Mouse (Mus musculus) hindbrain, postnatal 0 days (tissue): ENCODE results near the gene Ptpn1. TPM values are rescaled to one million over a fixed set of nuclear protein-coding genes. Genes with fewer than 3 reads are reported as not detected.

Experiments used
- ATAC-seq: fragments of 200-750 bp; cut with Nextera tagmentation; 2 replicates; pipeline ENCODE4 v1.8.0; 2017; ENCODE audit warnings: mild to moderate bottlenecking, moderate TSS enrichment, moderate library complexity
- DNase-seq: peaks from one replicate; pipeline ENCODE4 v3.0.0-alpha.2; 2015; ENCODE audit warnings: low spot score
- H3K27ac ChIP-seq: fragments of 300-500 bp; sonication (generic); 2 replicates; pipeline ENCODE4 v1.5.1; 2014; ENCODE audit warnings: mild to moderate bottlenecking
- H3K27me3 ChIP-seq: fragments of 300-500 bp; sonication (generic); 2 replicates; pipeline ENCODE4 v1.6.1; 2014; ENCODE audit warnings: low read length, mixed read lengths; ENCODE audit not compliant: insufficient read depth
- H3K36me3 ChIP-seq: fragments of 300-500 bp; sonication (generic); 2 replicates; pipeline ENCODE4 v1.6.1; 2014; ENCODE audit warnings: low read length, mixed read lengths; ENCODE audit not compliant: insufficient read depth
- H3K4me1 ChIP-seq: fragments of 300-500 bp; sonication (generic); 2 replicates; pipeline ENCODE4 v1.6.1; 2014; ENCODE audit warnings: antibody characterized with exemption, low read length, mixed read lengths; ENCODE audit not compliant: insufficient read depth
- H3K4me2 ChIP-seq: fragments of 300-500 bp; sonication (generic); 2 replicates; pipeline ENCODE4 v1.6.1; 2014; ENCODE audit warnings: low read depth, mild to moderate bottlenecking, low read length, moderate library complexity, mixed read lengths
- H3K4me3 ChIP-seq: fragments of 300-500 bp; sonication (generic); 2 replicates; pipeline ENCODE4 v1.5.1; 2014; ENCODE audit warnings: low read length
- H3K9ac ChIP-seq: fragments of 300-500 bp; sonication (generic); replicated peaks from 2 replicates; pipeline ENCODE4 v1.6.1; 2014; ENCODE audit warnings: mild to moderate bottlenecking, low read length, moderate library complexity, mixed read lengths
- H3K9me3 ChIP-seq: fragments of 300-500 bp; sonication (generic); 2 replicates; pipeline ENCODE4 v1.6.1; 2016; ENCODE audit warnings: low read length, mixed read lengths
- CTCF ChIP-seq: IDR thresholded peaks from 2 replicates; pipeline ENCODE4 v1.5.1; 2016; ENCODE audit warnings: antibody characterized with exemption, control low read depth, low read depth
- WGBS: fragments of 180-500 bp; shearing (Covaris S2); extraction: QIAGEN DNeasy Blood & Tissue Kit; methylation state at CpG from one replicate; pipeline ENCODE4 v1.1.7; 2014; 5-methylcytosine and 5-hydroxymethylcytosine counted together
- polyA plus RNA-seq: library from polyadenylated mRNA; unstranded; fragments of >200 nt; fragmentation: Nextera tagmentation; extraction: Ambion mirVana; gene quantifications from 2 replicates; pipeline ENCODE4 v1.2.1, GENCODE M21; 2015
- total RNA-seq: library from RNA; depleted of rRNA; stranded (reverse); fragments of >200 nt; gene quantifications from 2 replicates; pipeline ENCODE4 v1.2.3, GENCODE M21; 2014; rRNA removed

Gene Ptpn1
- total RNA-seq (35.7 and 39.2 TPM in 2 replicates), polyA plus RNA-seq (60.0 and 60.1 TPM in 2 replicates)

DNA sequence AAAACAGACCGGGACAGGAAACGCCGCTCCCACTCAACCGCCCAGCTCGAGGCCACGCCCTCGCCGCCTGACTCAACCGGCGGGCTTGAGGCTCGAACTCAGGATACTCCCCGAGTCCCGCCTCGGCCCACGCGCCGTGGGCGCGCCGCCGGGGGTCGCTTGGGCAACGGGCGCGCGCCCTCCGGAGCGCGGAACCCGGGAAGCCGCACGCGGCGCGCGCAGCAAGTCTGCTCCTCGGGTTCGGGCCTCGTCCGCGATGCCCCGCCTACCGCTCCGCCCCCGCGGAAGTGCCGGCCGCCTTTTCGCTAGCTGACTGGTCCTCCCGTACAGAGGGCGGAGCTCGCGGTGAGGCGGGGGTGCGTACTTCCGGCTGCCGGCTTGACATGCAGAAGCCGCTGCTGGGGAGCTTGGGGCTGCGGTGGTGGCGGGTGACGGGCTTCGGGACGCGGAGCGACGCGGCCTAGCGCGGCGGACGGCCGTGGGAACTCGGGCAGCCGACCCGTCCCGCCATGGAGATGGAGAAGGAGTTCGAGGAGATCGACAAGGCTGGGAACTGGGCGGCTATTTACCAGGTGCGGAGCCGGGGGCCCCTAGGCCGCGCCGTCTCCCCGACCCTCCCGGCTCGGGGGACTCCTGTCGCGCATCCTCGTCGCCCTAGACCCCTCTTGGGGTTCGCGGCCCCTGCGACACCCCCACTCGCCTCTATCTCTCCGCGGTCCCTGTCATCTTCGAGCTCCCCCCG, at the start of gene Ptpn1:
Gene Ptpn1, plus strand, starts transcription at position 73 of the 742 bp plus-strand sequence.
- H3K36me3 ChIP-seq, result no peaks in the 10 kb centered on the region
- peak within 1 kb of the TSS; percentile 91 for H3K9ac ChIP-seq
- no peaks in the 10 kb centered on the region for H3K27me3 ChIP-seq
- no peaks in the 10 kb centered on the region for H3K9me3 ChIP-seq
- peak; percentile 96 for ATAC-seq
- TF ChIP-seq CTCF, result no peak
- peak within 1 kb of the TSS; percentile 82 for H3K27ac ChIP-seq
- DNase-seq, result peak; percentile 97
- peaks cover 16% of the 10 kb centered on the region for H3K4me1 ChIP-seq
- H3K4me3 ChIP-seq, result peak within 1 kb of the TSS; percentile 92
- under 1% methylated on average over 74 of the region's 99 CpGs for WGBS
- peak within 1 kb of the TSS; percentile 86 for H3K4me2 ChIP-seq

DNA sequence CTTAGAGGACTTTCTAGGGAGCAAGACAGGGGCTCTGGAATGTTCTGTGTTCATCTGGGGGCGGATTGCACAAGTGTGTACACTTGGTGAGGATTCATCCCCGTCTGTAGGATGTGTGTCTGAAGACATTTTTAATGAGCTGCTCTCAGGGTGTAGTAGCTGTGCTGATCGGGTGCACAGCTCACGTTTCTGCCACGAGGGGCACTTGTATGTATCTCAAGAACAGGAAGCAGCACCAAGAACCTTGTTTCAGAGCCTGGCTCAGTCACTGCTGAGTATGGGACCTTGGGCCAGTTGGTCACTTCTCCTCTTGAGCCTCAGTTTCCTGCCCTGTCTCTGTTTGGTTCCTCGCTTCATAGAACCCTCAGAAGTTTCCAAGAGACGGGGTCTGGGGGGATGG, 45.4 kb upstream of the Ptpn1 start:
- H3K9ac ChIP-seq, result no peak overlapping the region
- no peak for TF ChIP-seq CTCF
- H3K36me3 ChIP-seq, result no peaks in the 10 kb centered on the region
- ATAC-seq (no peak), DNase-seq (no peak)
- WGBS, result 75% methylated on average over 7 of the region's 7 CpGs
- H3K4me3 ChIP-seq, result no peak overlapping the region
- H3K27ac ChIP-seq, result no peak overlapping the region
- H3K27me3 ChIP-seq, result no peaks in the 10 kb centered on the region
- no peaks in the 10 kb centered on the region for H3K9me3 ChIP-seq
- H3K4me1 ChIP-seq, result no peaks in the 10 kb centered on the region
- H3K4me2 ChIP-seq, result no peak overlapping the region

DNA sequence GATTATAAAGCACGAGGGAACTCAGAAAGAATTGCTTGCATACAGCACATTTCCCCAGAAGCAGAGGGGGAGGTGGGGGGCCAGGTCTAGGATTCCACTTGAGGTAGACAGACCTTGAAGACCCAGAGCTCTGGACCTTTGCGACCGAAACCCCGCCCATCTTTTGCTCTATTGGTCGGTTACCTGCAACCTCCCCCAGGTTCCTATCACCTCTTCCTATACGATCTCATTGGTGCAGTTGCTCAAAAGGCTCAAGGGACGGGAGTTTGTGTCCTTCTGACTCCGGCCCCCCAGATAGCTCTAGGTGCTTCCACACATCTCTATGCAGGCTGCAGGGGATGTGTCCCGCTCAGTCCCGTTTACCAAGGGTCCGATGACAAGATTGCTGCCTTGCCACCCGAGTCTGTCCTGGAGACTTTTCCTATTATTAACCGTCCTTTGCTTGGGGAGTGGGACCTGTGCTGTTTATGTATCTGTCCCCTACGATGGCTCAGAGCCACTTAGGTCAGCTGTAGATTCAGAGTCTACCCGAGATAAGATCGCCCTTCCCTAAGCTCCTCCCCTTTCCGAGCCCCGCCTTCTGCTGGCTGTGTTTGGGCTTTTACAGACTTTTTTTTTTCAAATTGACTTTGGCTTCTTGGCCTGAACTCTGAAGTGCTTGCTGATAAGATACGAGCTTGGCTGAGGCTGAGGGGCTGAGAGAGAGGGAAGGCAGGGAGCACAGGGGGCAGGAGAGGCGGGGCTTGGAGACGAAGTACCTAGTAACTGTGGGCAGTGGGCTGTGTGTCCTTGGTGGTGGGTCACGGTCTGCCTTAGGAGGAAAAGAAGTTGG, 44.1 kb upstream of the Ptpn1 start:
- DNase-seq (no peak), ATAC-seq (no peak)
- Histone ChIP-seq H3K27ac (no peak overlapping the region), H3K36me3 (no peaks in the 10 kb centered on the region), H3K9me3 (no peaks in the 10 kb centered on the region), H3K4me3 (peak overlapping the region; percentile 26), H3K4me2 (peak overlapping the region; percentile 51), H3K9ac (no peak overlapping the region), H3K4me1 (no peaks in the 10 kb centered on the region), H3K27me3 (no peaks in the 10 kb centered on the region)
- 10% methylated on average over 22 of the region's 22 CpGs for WGBS
- no peak for TF ChIP-seq CTCF

DNA sequence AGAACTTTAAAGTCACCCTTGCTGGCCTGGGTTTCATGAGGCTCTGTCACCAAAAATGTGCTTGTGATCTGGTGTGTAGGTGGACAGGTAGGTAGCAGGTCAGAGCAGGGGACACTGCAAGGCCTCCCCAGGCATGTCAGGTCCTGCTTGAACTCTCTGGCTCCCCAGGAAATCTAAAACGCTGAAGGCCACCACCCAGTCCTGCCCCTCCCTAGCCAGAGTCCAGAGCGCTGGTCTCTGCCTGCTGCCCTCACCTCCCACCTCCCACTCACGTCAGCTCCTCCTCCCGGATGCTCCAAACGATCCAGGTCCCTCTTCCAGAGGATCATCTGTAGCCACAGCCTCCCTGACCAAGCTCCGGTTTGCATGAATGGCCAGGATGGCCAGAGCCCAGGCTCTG, 43.0 kb upstream of the Ptpn1 start:
- no peaks in the 10 kb centered on the region for H3K9me3 ChIP-seq
- DNase-seq (no peak), ATAC-seq (no peak)
- no peaks in the 10 kb centered on the region for H3K27me3 ChIP-seq
- no peak overlapping the region for H3K4me2 ChIP-seq
- H3K9ac ChIP-seq, result no peak overlapping the region
- no peak overlapping the region for H3K4me3 ChIP-seq
- no peak for TF ChIP-seq CTCF
- H3K4me1 ChIP-seq, result no peaks in the 10 kb centered on the region
- H3K27ac ChIP-seq, result no peak overlapping the region
- no peaks in the 10 kb centered on the region for H3K36me3 ChIP-seq
- WGBS, result 68% methylated on average over 6 of the region's 6 CpGs

DNA sequence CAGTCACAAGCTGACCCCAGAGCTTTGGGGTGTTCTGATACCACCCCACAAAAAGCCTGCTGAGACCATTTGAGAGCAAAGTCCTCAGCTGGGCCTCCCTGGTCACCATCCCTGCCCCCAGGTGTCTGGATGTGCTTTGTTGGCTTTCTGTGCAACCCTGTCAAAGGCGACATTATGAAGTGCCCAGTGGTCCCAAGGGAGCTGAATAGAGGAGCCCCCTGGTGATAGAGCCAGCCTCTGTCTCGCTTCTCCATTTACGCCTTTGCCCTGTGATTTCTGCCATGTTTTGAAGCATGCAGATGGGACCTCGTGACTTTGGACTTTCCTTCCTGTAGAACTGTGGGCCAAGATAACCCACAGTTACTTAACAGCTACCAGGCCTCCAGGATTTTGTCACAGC, 42.0 kb upstream of the Ptpn1 start:
- no peak for ATAC-seq
- no peak overlapping the region for H3K4me3 ChIP-seq
- no peaks in the 10 kb centered on the region for H3K36me3 ChIP-seq
- 62% methylated on average over 4 of the region's 4 CpGs for WGBS
- no peaks in the 10 kb centered on the region for H3K4me1 ChIP-seq
- no peak overlapping the region for H3K4me2 ChIP-seq
- no peak for DNase-seq
- TF ChIP-seq CTCF, result no peak
- H3K9me3 ChIP-seq, result no peaks in the 10 kb centered on the region
- no peaks in the 10 kb centered on the region for H3K27me3 ChIP-seq
- no peak overlapping the region for H3K9ac ChIP-seq
- no peak overlapping the region for H3K27ac ChIP-seq

DNA sequence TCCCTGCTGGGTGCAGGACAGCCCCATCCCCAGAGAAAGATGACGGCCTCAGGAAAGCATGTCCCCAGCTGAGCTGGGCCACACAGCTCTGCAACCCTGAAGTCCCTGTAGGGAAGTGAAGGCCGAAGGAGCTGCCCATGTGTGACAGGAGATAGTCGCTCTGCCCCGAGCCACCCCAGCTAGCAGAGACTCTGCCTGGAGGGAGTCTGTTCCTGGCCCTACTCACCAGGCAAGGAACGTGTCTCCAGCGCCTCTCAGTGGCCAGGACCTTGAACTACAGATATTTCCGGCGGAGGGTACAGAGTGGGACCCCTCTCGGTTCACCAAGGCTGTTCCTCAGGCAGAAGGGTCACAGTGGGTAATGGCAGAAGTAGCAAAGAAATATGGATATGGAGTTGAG, 39.9 kb upstream of the Ptpn1 start:
- Histone ChIP-seq H3K36me3 (no peaks in the 10 kb centered on the region), H3K9me3 (no peaks in the 10 kb centered on the region), H3K27ac (no peak overlapping the region), H3K4me1 (no peaks in the 10 kb centered on the region), H3K4me3 (no peak overlapping the region), H3K4me2 (no peak overlapping the region), H3K27me3 (0 out of 2 replicates have a peak, but pooled peaks cover 4% of the 10 kb centered on the region), H3K9ac (no peak overlapping the region)
- peak; percentile 76 for TF ChIP-seq CTCF
- ATAC-seq (no peak), DNase-seq (peak; percentile 57)
- WGBS, result 17% methylated on average over 9 of the region's 9 CpGs

DNA sequence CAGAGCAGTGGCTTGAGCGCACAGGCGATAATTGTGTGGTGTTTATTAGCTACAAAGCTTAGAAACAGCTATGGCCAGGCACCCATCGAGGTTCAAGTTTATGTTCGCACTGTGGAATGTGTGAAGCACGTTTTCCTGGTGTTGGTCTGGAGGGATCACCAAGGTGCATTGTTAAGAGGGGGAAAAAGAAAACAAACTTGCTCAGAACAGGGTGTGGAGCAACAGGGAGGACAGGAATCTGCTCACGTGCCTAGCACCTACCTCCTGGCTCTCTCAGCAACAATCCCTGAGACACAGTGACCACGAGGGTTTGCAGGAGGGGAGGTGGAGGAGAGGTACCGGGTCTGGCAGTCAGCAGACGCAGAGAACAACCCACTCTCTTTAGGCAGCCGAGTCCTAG, 38.2 kb upstream of the Ptpn1 start:
- 70% methylated on average over 10 of the region's 10 CpGs for WGBS
- ATAC-seq, result no peak
- no peak overlapping the region for H3K9ac ChIP-seq
- TF ChIP-seq CTCF, result no peak
- no peaks in the 10 kb centered on the region for H3K9me3 ChIP-seq
- no peaks in the 10 kb centered on the region for H3K4me1 ChIP-seq
- DNase-seq, result no peak
- no peak overlapping the region for H3K4me2 ChIP-seq
- no peak overlapping the region for H3K27ac ChIP-seq
- H3K36me3 ChIP-seq, result no peaks in the 10 kb centered on the region
- H3K27me3 ChIP-seq, result 0 out of 2 replicates have a peak, but pooled peaks cover 4% of the 10 kb centered on the region
- no peak overlapping the region for H3K4me3 ChIP-seq
